Mouse (Mus musculus) embryonic facial prominence, embryonic 11.5 days (tissue): Measurements from ENCODE around the gene Fbxl18. TPM values are rescaled to one million over a fixed set of nuclear protein-coding genes. Genes with fewer than 3 reads are reported as not detected.

Experiments
- ATAC-seq: fragments of 200-750 bp; cut with Nextera tagmentation; replicated peaks from 2 replicates; pipeline ENCODE4 v1.8.0; 2017; ENCODE audit warnings: low read depth; ENCODE audit not compliant: insufficient number of reproducible peaks, low FRiP score, low TSS enrichment
- DNase-seq: peaks from one replicate; pipeline ENCODE4 v3.0.0-alpha.2; 2015; ENCODE audit warnings: low spot score
- H3K27ac ChIP-seq: fragments of 300-500 bp; sonication (generic); replicated peaks from 2 replicates; pipeline ENCODE4 v1.5.1; 2014; ENCODE audit warnings: mild to moderate bottlenecking, low read depth, low read length, control low read depth
- H3K27me3 ChIP-seq: fragments of 300-500 bp; sonication (generic); 2 replicates; pipeline ENCODE4 v1.6.1; 2014; ENCODE audit warnings: mild to moderate bottlenecking, low read length, moderate library complexity, mixed read lengths; ENCODE audit not compliant: control insufficient read depth, insufficient read depth
- H3K36me3 ChIP-seq: fragments of 300-500 bp; sonication (generic); replicated peaks from 2 replicates; pipeline ENCODE4 v1.6.1; 2014; ENCODE audit warnings: low read depth, mild to moderate bottlenecking, low read length, moderate library complexity, mixed read lengths; ENCODE audit not compliant: control insufficient read depth, insufficient read depth
- H3K4me1 ChIP-seq: fragments of 300-500 bp; sonication (generic); 2 replicates; pipeline ENCODE4 v1.6.1; 2014; ENCODE audit warnings: low read length, mixed read lengths; ENCODE audit not compliant: control insufficient read depth, insufficient read depth
- H3K4me2 ChIP-seq: fragments of 300-500 bp; sonication (generic); 2 replicates; pipeline ENCODE4 v1.6.1; 2014; ENCODE audit warnings: low read depth, mild to moderate bottlenecking, control low read depth, low read length, moderate library complexity
- H3K4me3 ChIP-seq: fragments of 300-500 bp; sonication (generic); 2 replicates; pipeline ENCODE4 v1.5.1; 2014; ENCODE audit warnings: low read depth, low read length, control low read depth
- H3K9ac ChIP-seq: fragments of 300-500 bp; sonication (generic); replicated peaks from 2 replicates; pipeline ENCODE4 v1.6.1; 2014; ENCODE audit warnings: mild to moderate bottlenecking, control low read depth, low read length
- H3K9me3 ChIP-seq: fragments of 300-500 bp; sonication (generic); replicated peaks from 2 replicates; pipeline ENCODE4 v1.6.1; 2016; ENCODE audit warnings: mild to moderate bottlenecking, low read length, inconsistent platforms, mixed read lengths; ENCODE audit not compliant: control insufficient read depth
- WGBS: fragments of 180-500 bp; shearing (Covaris S2); extraction: QIAGEN DNeasy Blood & Tissue Kit; methylation state at CpG from one replicate; pipeline ENCODE4 v1.1.7; 2014; 5-methylcytosine and 5-hydroxymethylcytosine counted together
- polyA plus RNA-seq: library from polyadenylated mRNA; unstranded; fragments of >200 nt; fragmentation: Nextera tagmentation; extraction: Ambion mirVana; gene quantifications from 2 replicates; pipeline ENCODE4 v1.2.1, GENCODE M21; 2014

The Fbxl18 gene
- polyA plus RNA-seq, 1 experiment from 2014 or later = 7.6 TPM

DNA sequence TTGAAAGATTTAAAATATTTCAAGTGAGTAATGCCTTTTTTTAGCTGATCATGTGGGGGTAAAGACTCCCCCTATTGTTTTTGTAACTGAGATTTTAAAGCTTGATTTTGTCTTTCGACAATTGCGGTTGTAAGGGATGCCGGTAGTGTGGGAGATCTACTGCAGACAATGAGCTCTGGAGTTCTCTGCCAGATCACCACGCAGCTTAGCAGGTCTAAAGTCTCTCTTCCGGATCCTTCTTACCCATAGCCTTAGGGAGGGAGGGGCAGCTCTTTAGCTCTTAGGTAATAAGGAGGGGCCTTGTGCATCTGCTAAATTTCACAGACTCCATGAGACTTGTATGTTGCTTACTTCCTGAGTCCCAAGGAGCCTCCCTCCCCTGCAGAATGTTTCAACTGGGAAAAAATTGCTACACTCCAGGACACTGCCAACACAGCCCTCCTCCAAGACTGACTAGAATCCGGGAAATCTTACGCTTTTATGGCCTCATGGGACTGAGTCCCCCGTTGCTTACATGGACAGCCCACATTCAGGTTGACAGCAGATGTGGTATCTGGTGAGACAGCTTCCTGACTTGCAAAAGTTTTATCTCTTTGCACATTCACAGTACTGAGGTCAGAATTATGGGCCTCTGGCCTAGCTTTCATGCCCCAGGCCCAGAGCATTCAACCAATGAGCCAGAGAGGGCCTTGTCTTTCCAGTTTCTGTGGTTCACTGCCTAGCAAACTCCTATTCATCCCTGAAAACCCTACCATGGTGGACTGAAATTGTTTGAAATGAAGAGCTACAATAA lies 61.4 kb downstream of the Fbxl18 start:
- no peak for ATAC-seq
- H3K27me3 ChIP-seq = no peaks in the 10 kb centered on the region
- no peak overlapping the region for H3K27ac ChIP-seq
- H3K36me3 ChIP-seq = no peaks in the 10 kb centered on the region
- 69% methylated on average over 8 of the region's 8 CpGs for WGBS
- H3K4me2 ChIP-seq = no peak overlapping the region
- no peak overlapping the region for H3K4me3 ChIP-seq
- no peaks in the 10 kb centered on the region for H3K9me3 ChIP-seq
- no peak for DNase-seq
- H3K9ac ChIP-seq = no peak overlapping the region
- H3K4me1 ChIP-seq = no peaks in the 10 kb centered on the region

DNA sequence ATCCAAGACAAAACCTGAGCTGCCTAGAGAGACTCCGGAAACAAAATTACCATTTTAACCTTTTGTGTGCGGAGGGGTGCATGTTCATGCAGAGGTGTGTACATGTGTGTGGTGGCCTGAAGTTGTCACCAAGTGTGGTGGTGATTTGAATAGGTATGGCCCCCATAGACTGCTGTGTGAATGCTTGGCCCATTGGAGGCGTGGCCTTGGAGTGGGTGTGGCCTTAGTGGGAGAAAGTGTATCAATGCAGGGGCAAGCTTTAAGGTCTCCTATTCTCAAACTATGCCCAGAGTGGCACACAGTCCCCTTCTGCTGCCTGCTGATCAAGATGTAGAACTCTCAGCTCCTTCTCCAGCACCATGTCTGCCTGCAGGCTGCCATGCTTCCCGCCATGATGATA lies 69.1 kb downstream of the Fbxl18 start:
- Histone ChIP-seq H3K4me2 (no peak overlapping the region), H3K9ac (no peak overlapping the region), H3K9me3 (no peaks in the 10 kb centered on the region), H3K4me1 (peaks cover 10% of the 10 kb centered on the region), H3K4me3 (no peak overlapping the region), H3K36me3 (no peaks in the 10 kb centered on the region), H3K27ac (no peak overlapping the region), H3K27me3 (no peaks in the 10 kb centered on the region)
- 79% methylated on average over 4 of the region's 4 CpGs for WGBS
- no peak for DNase-seq
- no peak for ATAC-seq

DNA sequence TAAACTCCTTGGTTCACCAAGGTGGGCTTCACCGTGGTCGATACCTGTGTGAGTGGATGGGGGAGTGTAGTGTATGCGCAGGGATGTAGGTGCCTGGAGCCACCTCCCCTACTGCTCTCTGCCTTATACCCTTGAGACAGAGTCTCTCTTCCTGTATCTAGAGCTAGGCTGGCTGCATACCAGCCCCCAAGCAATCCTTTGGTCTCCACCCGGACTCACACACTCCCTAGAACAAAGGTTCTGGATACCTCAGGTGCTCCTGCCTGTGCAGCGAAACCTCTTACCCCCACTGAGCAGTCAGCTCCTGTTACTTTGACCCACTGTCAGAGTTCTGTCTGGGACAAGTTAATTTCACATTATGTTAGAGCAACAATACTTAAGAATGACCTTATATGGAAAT lies 69.6 kb downstream of the Fbxl18 start:
- H3K9me3 ChIP-seq = no peaks in the 10 kb centered on the region
- H3K9ac ChIP-seq = no peak overlapping the region
- no peaks in the 10 kb centered on the region for H3K27me3 ChIP-seq
- no peak overlapping the region for H3K4me3 ChIP-seq
- no peaks in the 10 kb centered on the region for H3K36me3 ChIP-seq
- 65% methylated on average over 5 of the region's 5 CpGs for WGBS
- H3K27ac ChIP-seq = no peak overlapping the region
- H3K4me2 ChIP-seq = no peak overlapping the region
- no peak for DNase-seq
- peaks cover 10% of the 10 kb centered on the region for H3K4me1 ChIP-seq
- ATAC-seq = no peak

DNA sequence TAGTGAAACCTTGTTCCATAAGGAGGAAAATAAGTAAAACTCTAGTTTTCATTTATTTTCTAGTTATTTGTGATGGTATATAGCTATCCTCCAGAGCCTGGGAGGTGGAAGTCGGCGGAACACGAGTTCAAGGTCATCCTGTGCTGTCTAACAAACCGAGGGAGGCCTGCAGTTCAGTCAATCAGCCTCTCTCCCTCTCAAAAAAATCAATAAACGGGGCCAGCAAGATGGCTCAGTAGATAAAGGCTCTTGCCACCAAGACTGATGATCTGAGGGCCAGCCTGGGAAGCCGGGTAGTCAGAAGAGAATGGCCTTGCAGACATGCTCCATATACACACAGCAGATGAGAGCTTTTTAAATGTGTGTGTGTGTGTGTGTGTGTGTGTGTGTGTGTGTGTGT lies 71.1 kb downstream of the Fbxl18 start:
- Histone ChIP-seq H3K27me3 (no peaks in the 10 kb centered on the region), H3K4me3 (peak overlapping the region; percentile 98; the same call in 1 of the 2 replicates), H3K4me2 (peak overlapping the region; percentile 86; the same call in 1 of the 2 replicates), H3K9me3 (no peaks in the 10 kb centered on the region), H3K4me1 (peaks cover 10% of the 10 kb centered on the region), H3K36me3 (no peaks in the 10 kb centered on the region), H3K9ac (peak overlapping the region; percentile 97), H3K27ac (peak overlapping the region; percentile 100)
- DNase-seq (no peak), ATAC-seq (no peak)
- 34% methylated on average over 6 of the region's 6 CpGs for whole genome bisulfite sequencing

- peak overlapping the region; percentile 97 for H3K9ac ChIP-seq
- ATAC-seq = peak; percentile 60
- no peaks in the 10 kb centered on the region for H3K27me3 ChIP-seq
- peaks cover 10% of the 10 kb centered on the region for H3K4me1 ChIP-seq
- 3% methylated on average over 31 of the region's 31 CpGs for WGBS
- peak overlapping the region; percentile 98 for H3K4me3 ChIP-seq
- no peaks in the 10 kb centered on the region for H3K36me3 ChIP-seq
- peak overlapping the region; percentile 86 for H3K4me2 ChIP-seq
- no peaks in the 10 kb centered on the region for H3K9me3 ChIP-seq
- peak overlapping the region; percentile 100 for H3K27ac ChIP-seq
- DNase-seq = peak; percentile 96
Observed at GRCm38 (mm10) chr5:142823096-142824062, 71.8 kb downstream of the Fbxl18 start.

GRCm38 (mm10) chr5:142822286-142823095 lies 72.7 kb downstream of the Fbxl18 start:
- Histone ChIP-seq H3K36me3 (no peaks in the 10 kb centered on the region), H3K4me3 (peak overlapping the region; percentile 98), H3K9me3 (no peaks in the 10 kb centered on the region), H3K4me1 (peaks cover 10% of the 10 kb centered on the region), H3K4me2 (peak overlapping the region; percentile 86), H3K27ac (peak overlapping the region; percentile 100), H3K9ac (peak overlapping the region; percentile 97), H3K27me3 (no peaks in the 10 kb centered on the region)
- ATAC-seq (no peak), DNase-seq (peak; percentile 69)
- under 1% methylated on average over 36 of the region's 36 CpGs for whole genome bisulfite sequencing

- Histone ChIP-seq H3K36me3 (no peaks in the 10 kb centered on the region), H3K27me3 (no peaks in the 10 kb centered on the region), H3K4me3 (peak overlapping the region; percentile 98), H3K9ac (peak overlapping the region; percentile 97), H3K27ac (peak overlapping the region; percentile 100), H3K4me1 (peaks cover 10% of the 10 kb centered on the region), H3K4me2 (peak overlapping the region; percentile 86), H3K9me3 (no peaks in the 10 kb centered on the region)
- ATAC-seq (no peak), DNase-seq (no peak)
- 0% methylated on average over 9 of the region's 9 CpGs for WGBS
Observed at GRCm38 (mm10) chr5:142821974-142822285, 73.3 kb downstream of the Fbxl18 start.
